Mouse (Mus musculus): ENCODE data around the gene Arl8b. TPM values are rescaled to one million over a fixed set of nuclear protein-coding genes. Genes with fewer than 3 reads are reported as not detected.

The Arl8b gene
- total and polyA plus RNA-seq, 2 experiments from 2014 or later = 59.6 to 104 TPM

DNA sequence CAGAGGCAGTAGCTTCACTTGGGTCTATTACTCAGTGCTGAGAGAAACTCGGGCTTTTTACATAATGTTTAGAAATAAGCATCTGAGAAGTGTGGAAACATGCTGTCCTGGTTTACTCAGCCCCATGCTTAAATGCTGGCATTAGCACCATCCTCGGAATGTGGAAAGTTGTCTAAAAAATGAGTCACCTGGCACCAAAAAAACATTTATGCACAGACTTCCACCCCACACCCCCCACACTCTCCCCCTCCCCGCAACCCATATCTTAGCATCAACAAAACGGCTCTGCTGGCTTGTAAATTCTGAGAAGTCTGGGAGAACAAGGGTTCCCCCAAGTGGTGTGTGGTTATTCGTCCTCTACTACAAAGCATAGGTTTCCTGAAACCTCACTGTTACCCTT is 30.5 kb upstream of the Arl8b start:
- no peak overlapping the region for H3K9ac ChIP-seq (replicated peaks; ENCODE audit: low read length)
- 63% methylated on average over 5 of the region's 5 CpGs for WGBS
- H3K36me3 ChIP-seq (ENCODE audit: insufficient read depth, low read length) = no peaks in the 10 kb centered on the region
- no peak for ATAC-seq
- DNase-seq (ENCODE audit: low spot score) = no peak
- no peaks in the 10 kb centered on the region for H3K9me3 ChIP-seq (ENCODE audit: low read length)
- no peak overlapping the region for H3K4me3 ChIP-seq (ENCODE audit: low read length)
- no peak overlapping the region for H3K27ac ChIP-seq
- no peaks in the 10 kb centered on the region for H3K27me3 ChIP-seq (ENCODE audit: insufficient read depth, low read length)
- TF ChIP-seq CTCF (IDR thresholded peaks at IDR 0.05; ENCODE audit: low read depth) = no peak
- H3K4me1 ChIP-seq (ENCODE audit: insufficient read depth, low read length) = no peaks in the 10 kb centered on the region
- H3K4me2 ChIP-seq (ENCODE audit: low read depth, low read length) = no peak overlapping the region

DNA sequence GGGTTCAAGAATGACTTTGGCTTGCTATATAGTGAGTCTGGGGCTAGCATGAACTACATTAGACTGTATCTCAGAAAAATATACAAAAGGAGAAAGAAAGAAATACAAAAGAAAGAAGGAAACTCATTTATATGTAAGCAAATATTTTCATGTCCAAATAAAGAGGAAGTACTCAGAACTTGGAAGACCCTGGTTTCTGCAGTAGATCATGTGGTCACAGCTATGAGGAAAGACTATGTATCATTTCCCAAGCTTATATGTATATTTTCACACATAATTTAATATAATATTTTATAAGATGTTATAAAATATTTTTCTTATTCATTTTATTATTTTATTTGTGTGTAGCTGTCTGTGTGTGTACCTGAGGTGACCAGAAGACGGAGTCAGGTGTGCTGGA is 29.4 kb upstream of the Arl8b start:
- H3K36me3 ChIP-seq (ENCODE audit: insufficient read depth, low read length) = no peaks in the 10 kb centered on the region
- 90% methylated on average over 1 of the region's 1 CpGs for WGBS
- no peaks in the 10 kb centered on the region for H3K27me3 ChIP-seq (ENCODE audit: insufficient read depth, low read length)
- no peaks in the 10 kb centered on the region for H3K4me1 ChIP-seq (ENCODE audit: insufficient read depth, low read length)
- DNase-seq (ENCODE audit: low spot score) (no peak), ATAC-seq (no peak)
- no peaks in the 10 kb centered on the region for H3K9me3 ChIP-seq (ENCODE audit: low read length)
- no peak overlapping the region for H3K4me2 ChIP-seq (ENCODE audit: low read depth, low read length)
- no peak overlapping the region for H3K27ac ChIP-seq
- no peak overlapping the region for H3K4me3 ChIP-seq (ENCODE audit: low read length)
- no peak for TF ChIP-seq CTCF (IDR thresholded peaks at IDR 0.05; ENCODE audit: low read depth)
- H3K9ac ChIP-seq (replicated peaks; ENCODE audit: low read length) = no peak overlapping the region

DNA sequence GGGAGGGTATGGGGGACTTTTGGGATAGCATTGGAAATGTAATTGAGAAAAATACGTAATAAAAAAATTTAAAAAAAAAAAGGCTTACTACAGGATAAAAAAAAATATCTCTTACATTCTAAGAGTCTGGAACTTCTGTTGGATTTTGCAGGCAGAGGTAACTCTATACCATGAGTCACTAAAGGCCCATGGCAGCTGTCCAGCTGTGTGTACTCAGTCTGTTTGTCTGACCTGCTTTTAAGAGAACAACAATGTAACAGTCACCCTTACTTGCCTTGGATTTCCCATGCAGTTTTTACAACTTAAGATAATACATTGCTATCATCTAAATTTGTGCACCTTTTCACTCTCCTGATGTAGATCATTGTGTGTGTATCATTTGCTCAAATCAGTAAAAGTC is 28.5 kb upstream of the Arl8b start:
- Histone ChIP-seq H3K9me3 (ENCODE audit: low read length) (no peaks in the 10 kb centered on the region), H3K27me3 (ENCODE audit: insufficient read depth, low read length) (no peaks in the 10 kb centered on the region), H3K36me3 (ENCODE audit: insufficient read depth, low read length) (no peaks in the 10 kb centered on the region), H3K4me3 (ENCODE audit: low read length) (no peak overlapping the region), H3K9ac (replicated peaks; ENCODE audit: low read length) (no peak overlapping the region), H3K4me1 (ENCODE audit: insufficient read depth, low read length) (no peaks in the 10 kb centered on the region), H3K27ac (no peak overlapping the region), H3K4me2 (ENCODE audit: low read depth, low read length) (no peak overlapping the region)
- ATAC-seq (no peak), DNase-seq (ENCODE audit: low spot score) (no peak)
- 87% methylated on average over 1 of the region's 1 CpGs for WGBS
- TF ChIP-seq CTCF (IDR thresholded peaks at IDR 0.05; ENCODE audit: low read depth) = no peak

DNA sequence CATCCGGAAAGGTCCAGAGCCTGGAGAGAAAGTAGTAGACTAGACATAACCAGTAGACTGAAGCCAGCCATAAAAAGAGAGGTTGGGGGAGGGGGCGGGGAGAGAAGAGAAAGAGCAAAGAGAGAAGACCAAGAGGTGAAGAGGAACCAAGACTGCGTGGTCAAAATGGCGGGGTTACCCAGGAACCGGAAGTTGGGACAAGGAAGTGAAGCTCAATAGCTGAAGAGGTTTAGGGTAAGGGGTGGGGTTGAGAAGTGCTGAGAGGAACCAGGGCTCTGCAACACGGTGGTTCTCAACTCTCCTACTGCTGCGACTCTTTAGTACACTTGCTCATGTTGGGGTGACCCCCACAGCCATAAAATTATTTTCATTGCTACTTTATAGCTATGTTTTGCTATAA is 27.0 kb upstream of the Arl8b start:
- Histone ChIP-seq H3K9me3 (ENCODE audit: low read length) (no peaks in the 10 kb centered on the region), H3K36me3 (ENCODE audit: insufficient read depth, low read length) (no peaks in the 10 kb centered on the region), H3K4me1 (ENCODE audit: insufficient read depth, low read length) (no peaks in the 10 kb centered on the region), H3K9ac (replicated peaks; ENCODE audit: low read length) (no peak overlapping the region), H3K27ac (no peak overlapping the region), H3K4me2 (ENCODE audit: low read depth, low read length) (no peak overlapping the region), H3K4me3 (ENCODE audit: low read length) (no peak overlapping the region), H3K27me3 (ENCODE audit: insufficient read depth, low read length) (no peaks in the 10 kb centered on the region)
- TF ChIP-seq CTCF (IDR thresholded peaks at IDR 0.05; ENCODE audit: low read depth) = no peak
- 93% methylated on average over 7 of the region's 7 CpGs for WGBS
- DNase-seq (ENCODE audit: low spot score) (no peak), ATAC-seq (no peak)

DNA sequence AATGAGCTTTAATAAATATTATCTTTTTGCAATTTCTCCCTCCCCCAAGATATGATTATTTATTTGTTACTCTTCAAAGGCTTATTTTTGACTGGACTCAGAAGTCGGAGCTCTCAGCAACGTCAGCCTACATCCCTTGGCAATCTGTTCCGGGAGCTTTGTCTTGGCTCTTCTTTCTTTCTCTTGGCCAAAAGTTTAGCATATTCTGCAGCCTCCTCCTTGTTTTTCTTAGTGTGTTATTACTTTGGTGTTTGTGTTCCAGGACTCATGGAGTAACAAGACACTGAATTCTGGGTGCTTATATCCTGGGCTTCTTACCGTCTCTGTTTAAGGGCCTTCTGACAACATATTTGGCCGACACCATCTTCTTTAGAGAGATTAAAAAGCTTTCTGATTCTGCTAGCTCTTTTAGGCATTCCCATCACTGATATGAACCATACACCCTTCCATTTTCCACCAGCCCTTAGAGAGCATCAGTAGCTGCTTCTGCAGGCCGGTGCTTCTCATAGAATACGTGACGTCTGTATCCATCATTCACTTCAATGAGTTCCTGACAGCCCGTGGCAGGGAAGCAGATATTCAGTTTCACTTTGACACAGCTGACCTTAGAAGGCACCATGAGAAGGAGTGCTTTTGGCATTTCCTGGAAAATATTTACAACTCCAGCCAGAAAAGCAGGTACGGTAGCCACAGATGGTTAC is 23.8 kb upstream of the Arl8b start:
- H3K27ac ChIP-seq = no peak overlapping the region
- no peak overlapping the region for H3K4me2 ChIP-seq (ENCODE audit: low read depth, low read length)
- TF ChIP-seq CTCF (IDR thresholded peaks at IDR 0.05; ENCODE audit: low read depth) = no peak
- DNase-seq (ENCODE audit: low spot score) (no peak), ATAC-seq (no peak)
- no peaks in the 10 kb centered on the region for H3K4me1 ChIP-seq (ENCODE audit: insufficient read depth, low read length)
- H3K9ac ChIP-seq (replicated peaks; ENCODE audit: low read length) = no peak overlapping the region
- no peaks in the 10 kb centered on the region for H3K36me3 ChIP-seq (ENCODE audit: insufficient read depth, low read length)
- no peak overlapping the region for H3K4me3 ChIP-seq (ENCODE audit: low read length)
- WGBS = 61% methylated on average over 10 of the region's 10 CpGs
- H3K9me3 ChIP-seq (ENCODE audit: low read length) = no peaks in the 10 kb centered on the region
- no peaks in the 10 kb centered on the region for H3K27me3 ChIP-seq (ENCODE audit: insufficient read depth, low read length)

DNA sequence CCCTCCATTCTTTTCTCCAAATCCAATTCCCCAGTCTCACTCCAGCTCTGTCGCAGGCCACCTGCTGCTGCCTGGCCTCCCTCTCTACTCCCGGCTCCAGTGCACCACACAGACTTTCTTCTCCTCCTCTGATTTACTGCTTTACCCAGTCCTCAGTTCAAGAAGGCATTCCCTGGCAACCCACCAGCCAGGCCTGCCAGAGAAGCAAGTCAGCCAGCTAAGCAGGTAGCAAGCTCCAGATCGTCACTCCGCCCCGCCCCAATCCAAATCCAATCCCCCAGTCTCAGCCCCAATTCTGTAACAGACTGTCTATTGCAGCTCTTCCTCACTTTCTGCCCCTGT is 23.2 kb upstream of the Arl8b start:
- Histone ChIP-seq H3K4me3 (ENCODE audit: low read length) (no peak overlapping the region), H3K9me3 (ENCODE audit: low read length) (no peaks in the 10 kb centered on the region), H3K9ac (replicated peaks; ENCODE audit: low read length) (no peak overlapping the region), H3K4me2 (ENCODE audit: low read depth, low read length) (no peak overlapping the region), H3K27me3 (ENCODE audit: insufficient read depth, low read length) (no peaks in the 10 kb centered on the region), H3K27ac (no peak overlapping the region), H3K36me3 (ENCODE audit: insufficient read depth, low read length) (no peaks in the 10 kb centered on the region), H3K4me1 (ENCODE audit: insufficient read depth, low read length) (no peaks in the 10 kb centered on the region)
- WGBS = 64% methylated on average over 5 of the region's 5 CpGs
- DNase-seq (ENCODE audit: low spot score) (no peak), ATAC-seq (no peak)
- no peak for TF ChIP-seq CTCF (IDR thresholded peaks at IDR 0.05; ENCODE audit: low read depth)

DNA sequence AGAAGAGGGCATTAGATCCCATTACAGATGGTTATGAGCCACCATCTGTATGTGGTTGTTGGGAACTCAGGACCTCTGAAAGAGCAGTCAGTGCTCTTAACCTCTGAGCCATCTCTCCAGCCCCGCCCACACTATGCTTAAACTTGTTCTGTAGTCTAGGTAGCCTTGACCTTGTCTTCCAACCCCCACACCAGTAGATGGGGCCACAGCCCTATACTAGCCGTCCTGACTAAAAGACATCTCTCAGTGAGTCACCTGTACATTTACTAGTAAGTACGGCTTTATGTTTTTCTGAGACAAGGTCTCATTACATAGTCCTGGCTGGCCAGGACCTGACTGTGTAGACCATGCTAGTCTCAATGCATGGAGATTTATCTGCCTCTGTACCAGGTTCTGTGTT is 12.0 kb upstream of the Arl8b start:
- no peak overlapping the region for H3K4me2 ChIP-seq (ENCODE audit: low read depth, low read length)
- no peak overlapping the region for H3K4me3 ChIP-seq (ENCODE audit: low read length)
- DNase-seq (ENCODE audit: low spot score) (no peak), ATAC-seq (no peak)
- no peak for TF ChIP-seq CTCF (IDR thresholded peaks at IDR 0.05; ENCODE audit: low read depth)
- H3K9ac ChIP-seq (replicated peaks; ENCODE audit: low read length) = no peak overlapping the region
- H3K36me3 ChIP-seq (ENCODE audit: insufficient read depth, low read length) = no peaks in the 10 kb centered on the region
- no peaks in the 10 kb centered on the region for H3K4me1 ChIP-seq (ENCODE audit: insufficient read depth, low read length)
- H3K27ac ChIP-seq = no peak overlapping the region
- WGBS = 88% methylated on average over 3 of the region's 3 CpGs
- H3K27me3 ChIP-seq (ENCODE audit: insufficient read depth, low read length) = no peaks in the 10 kb centered on the region
- H3K9me3 ChIP-seq (ENCODE audit: low read length) = no peaks in the 10 kb centered on the region
